Mouse (Mus musculus): ENCODE results near the gene Farp2.
"Not testable (repeated sequence)": the region's sequence is repeated elsewhere in the genome, so short reads cannot be mapped to it uniquely, and the experiment has no call there.

Gene Farp2

GRCm38 (mm10) chr1:93511585-93512350, at the start of gene Farp2:
TSS of gene Farp2 (plus strand) at chr1:93512079.
- DNase-seq (ENCODE audit: low read depth), result peak; percentile 93

GRCm38 (mm10) chr1:93465066-93465465, 46.8 kb upstream of the Farp2 start:
- DNase-seq (ENCODE audit: low read depth), result no peak

- no peak for DNase-seq (ENCODE audit: low read depth)
Measured at GRCm38 (mm10) chr1:93465746-93466145, 46.1 kb upstream of the Farp2 start.

GRCm38 (mm10) chr1:93468626-93469025, 43.3 kb upstream of the Farp2 start:
- no peak for DNase-seq (ENCODE audit: low read depth)

- DNase-seq (ENCODE audit: low read depth), result no peak
Measured at GRCm38 (mm10) chr1:93475694-93476093, 36.2 kb upstream of the Farp2 start.

GRCm38 (mm10) chr1:93477758-93478585, 33.9 kb upstream of the Farp2 start:
- no peak for DNase-seq (ENCODE audit: low read depth)

- DNase-seq (ENCODE audit: low read depth), result peak; percentile 99
Measured at GRCm38 (mm10) chr1:93478586-93479475, 33.0 kb upstream of the Farp2 start, which contains the start of gene Hdlbp. TSS of gene Hdlbp (minus strand) at chr1:93478815.

GRCm38 (mm10) chr1:93479476-93480083, 32.3 kb upstream of the Farp2 start:
- DNase-seq (ENCODE audit: low read depth), result no peak

GRCm38 (mm10) chr1:93486302-93486701, 25.6 kb upstream of the Farp2 start:
- not testable (repeated sequence) for DNase-seq (ENCODE audit: low read depth)

- DNase-seq (ENCODE audit: low read depth), result no peak
Measured at GRCm38 (mm10) chr1:93495312-93495711, 16.6 kb upstream of the Farp2 start.

- DNase-seq (ENCODE audit: low read depth), result peak; percentile 74
Measured at GRCm38 (mm10) chr1:93506944-93507676, 4.8 kb upstream of the Farp2 start.

- not testable (repeated sequence) for DNase-seq (ENCODE audit: low read depth)
Measured at GRCm38 (mm10) chr1:93508576-93508975, 3.3 kb upstream of the Farp2 start.

GRCm38 (mm10) chr1:93512351-93512690, 442 bp downstream of the Farp2 start:
- no peak for DNase-seq (ENCODE audit: low read depth)

- DNase-seq (ENCODE audit: low read depth), result no peak
Measured at GRCm38 (mm10) chr1:93513221-93513620, 1.3 kb downstream of the Farp2 start.

- DNase-seq (ENCODE audit: low read depth), result no peak
Measured at GRCm38 (mm10) chr1:93521491-93521890, 9.6 kb downstream of the Farp2 start.

- DNase-seq (ENCODE audit: low read depth), result no peak
Measured at GRCm38 (mm10) chr1:93522325-93522724, 10.4 kb downstream of the Farp2 start.

- no peak for DNase-seq (ENCODE audit: low read depth)
Measured at GRCm38 (mm10) chr1:93529801-93530200, 17.9 kb downstream of the Farp2 start.

- no peak for DNase-seq (ENCODE audit: low read depth)
Measured at GRCm38 (mm10) chr1:93537227-93537626, 25.3 kb downstream of the Farp2 start.

GRCm38 (mm10) chr1:93543196-93543595, 31.3 kb downstream of the Farp2 start:
- no peak for DNase-seq (ENCODE audit: low read depth)

- no peak for DNase-seq (ENCODE audit: low read depth)
Measured at GRCm38 (mm10) chr1:93547286-93547685, 35.4 kb downstream of the Farp2 start.

- no peak for DNase-seq (ENCODE audit: low read depth)
Measured at GRCm38 (mm10) chr1:93551427-93551826, 39.5 kb downstream of the Farp2 start.

All from naive thymus-derived CD4-positive, alpha-beta T cell, adult 2 months (primary cell).